Mouse (Mus musculus): ENCODE measurements around the gene Strc. TPM values are rescaled to one million over a fixed set of nuclear protein-coding genes. Genes with fewer than 3 reads are reported as not detected.

The Strc gene
- polyA plus RNA-seq, 1 experiment from 2014 or later = not detected

DNA sequence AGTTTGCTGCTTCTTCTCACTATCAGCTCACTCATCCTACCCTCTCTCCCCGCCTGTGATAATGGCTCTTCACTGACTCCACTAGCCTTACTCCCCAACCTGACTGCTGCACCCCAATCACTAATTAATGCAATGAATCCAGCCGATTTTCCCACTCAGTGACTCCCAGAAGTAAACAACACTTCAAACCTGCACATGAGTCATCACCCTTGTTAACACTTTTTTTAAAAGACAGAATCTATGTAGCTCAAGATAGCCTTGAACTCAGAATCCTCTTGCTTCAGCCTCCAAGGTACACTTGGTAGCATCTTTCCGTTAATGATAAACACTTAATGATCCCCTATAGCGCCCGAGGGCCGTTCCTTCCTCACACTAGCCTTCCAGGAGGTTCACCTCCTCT, 32.6 kb downstream of the Strc start:
- peak overlapping the region; percentile 82 for H3K9ac ChIP-seq (replicated peaks; ENCODE audit: low read length)
- ATAC-seq (replicated peaks; ENCODE audit: insufficient number of reproducible peaks, low FRiP score, low TSS enrichment, low read depth) (no peak), DNase-seq (ENCODE audit: low spot score) (peak; percentile 3)
- 7% methylated on average over 6 of the region's 6 CpGs for WGBS
- H3K27me3 ChIP-seq (ENCODE audit: control insufficient read depth, insufficient read depth, low read length) = no peaks in the 10 kb centered on the region
- peak overlapping the region; percentile 76 for H3K4me2 ChIP-seq (ENCODE audit: low read depth, low read length)
- peak overlapping the region; percentile 68 for H3K4me3 ChIP-seq (ENCODE audit: low read depth, low read length)
- H3K4me1 ChIP-seq (ENCODE audit: control insufficient read depth, insufficient read depth, low read length) = peaks cover 5% of the 10 kb centered on the region
- H3K36me3 ChIP-seq (replicated peaks; ENCODE audit: control insufficient read depth, insufficient read depth, low read depth, low read length) = no peaks in the 10 kb centered on the region
- H3K27ac ChIP-seq (replicated peaks; ENCODE audit: low read depth, low read length) = no peak overlapping the region
- H3K9me3 ChIP-seq (replicated peaks; ENCODE audit: control insufficient read depth, low read length) = no peaks in the 10 kb centered on the region

GRCm38 (mm10) chr2:121353156-121353555, 33.8 kb downstream of the Strc start:
- H3K4me3 ChIP-seq (ENCODE audit: low read depth, low read length) = no peak overlapping the region

GRCm38 (mm10) chr2:121339057-121339456, 47.9 kb downstream of the Strc start:
- Histone ChIP-seq H3K27me3 (ENCODE audit: control insufficient read depth, insufficient read depth, low read length) (no peaks in the 10 kb centered on the region), H3K9ac (replicated peaks; ENCODE audit: low read length) (no peak overlapping the region), H3K4me3 (ENCODE audit: low read depth, low read length) (no peak overlapping the region), H3K9me3 (replicated peaks; ENCODE audit: control insufficient read depth, low read length) (no peaks in the 10 kb centered on the region), H3K27ac (replicated peaks; ENCODE audit: low read depth, low read length) (no peak overlapping the region), H3K4me1 (ENCODE audit: control insufficient read depth, insufficient read depth, low read length) (no peaks in the 10 kb centered on the region), H3K36me3 (replicated peaks; ENCODE audit: control insufficient read depth, insufficient read depth, low read depth, low read length) (no peaks in the 10 kb centered on the region), H3K4me2 (ENCODE audit: low read depth, low read length) (no peak overlapping the region)
- ATAC-seq (replicated peaks; ENCODE audit: insufficient number of reproducible peaks, low FRiP score, low TSS enrichment, low read depth) = no peak
- DNase-seq (ENCODE audit: low spot score) = no peak

More at GRCm38 (mm10) chr2:121353156-121353555, 33.8 kb downstream of the Strc start:
- Histone ChIP-seq H3K9me3 (replicated peaks; ENCODE audit: control insufficient read depth, low read length) (no peaks in the 10 kb centered on the region), H3K36me3 (replicated peaks; ENCODE audit: control insufficient read depth, insufficient read depth, low read depth, low read length) (no peaks in the 10 kb centered on the region), H3K9ac (replicated peaks; ENCODE audit: low read length) (no peak overlapping the region), H3K27me3 (ENCODE audit: control insufficient read depth, insufficient read depth, low read length) (no peaks in the 10 kb centered on the region), H3K4me2 (ENCODE audit: low read depth, low read length) (no peak overlapping the region), H3K27ac (replicated peaks; ENCODE audit: low read depth, low read length) (no peak overlapping the region), H3K4me1 (ENCODE audit: control insufficient read depth, insufficient read depth, low read length) (no peaks in the 10 kb centered on the region; the same call in 1 of the 2 replicates)
- ATAC-seq (replicated peaks; ENCODE audit: insufficient number of reproducible peaks, low FRiP score, low TSS enrichment, low read depth) (no peak), DNase-seq (ENCODE audit: low spot score) (no peak)
- 73% methylated on average over 8 of the region's 8 CpGs for WGBS

DNA sequence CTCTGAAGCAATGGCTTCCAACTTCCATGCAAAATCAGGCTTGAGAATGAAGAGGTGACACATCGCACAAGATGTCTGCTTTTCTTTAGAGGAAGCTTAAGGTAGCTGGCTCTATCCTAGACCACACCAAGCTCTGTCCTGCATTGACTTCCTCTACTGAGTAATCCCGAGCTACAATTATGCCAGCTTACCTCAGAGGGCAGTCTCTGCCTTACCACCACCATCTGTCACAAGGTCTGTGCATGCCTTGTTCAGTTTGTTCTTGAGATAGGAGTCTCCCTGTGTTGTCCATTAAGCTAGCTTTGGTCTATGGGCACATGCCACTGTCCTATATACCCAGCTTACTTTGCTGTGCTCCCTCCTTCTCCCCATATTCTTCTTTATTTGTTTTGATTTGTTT, 57.5 kb downstream of the Strc start:
- Histone ChIP-seq H3K36me3 (replicated peaks; ENCODE audit: control insufficient read depth, insufficient read depth, low read depth, low read length) (no peaks in the 10 kb centered on the region), H3K27me3 (ENCODE audit: control insufficient read depth, insufficient read depth, low read length) (no peaks in the 10 kb centered on the region), H3K4me2 (ENCODE audit: low read depth, low read length) (no peak overlapping the region), H3K9ac (replicated peaks; ENCODE audit: low read length) (no peak overlapping the region), H3K9me3 (replicated peaks; ENCODE audit: control insufficient read depth, low read length) (no peaks in the 10 kb centered on the region), H3K4me1 (ENCODE audit: control insufficient read depth, insufficient read depth, low read length) (no peaks in the 10 kb centered on the region), H3K27ac (replicated peaks; ENCODE audit: low read depth, low read length) (no peak overlapping the region), H3K4me3 (ENCODE audit: low read depth, low read length) (no peak overlapping the region)
- ATAC-seq (replicated peaks; ENCODE audit: insufficient number of reproducible peaks, low FRiP score, low TSS enrichment, low read depth) (no peak), DNase-seq (ENCODE audit: low spot score) (no peak)
- WGBS = 91% methylated on average over 2 of the region's 2 CpGs

- Histone ChIP-seq H3K27ac (replicated peaks; ENCODE audit: low read depth, low read length) (no peak overlapping the region), H3K4me2 (ENCODE audit: low read depth, low read length) (no peak overlapping the region), H3K27me3 (ENCODE audit: control insufficient read depth, insufficient read depth, low read length) (no peaks in the 10 kb centered on the region), H3K4me1 (ENCODE audit: control insufficient read depth, insufficient read depth, low read length) (no peaks in the 10 kb centered on the region), H3K36me3 (replicated peaks; ENCODE audit: control insufficient read depth, insufficient read depth, low read depth, low read length) (no peaks in the 10 kb centered on the region), H3K4me3 (ENCODE audit: low read depth, low read length) (no peak overlapping the region), H3K9ac (replicated peaks; ENCODE audit: low read length) (no peak overlapping the region), H3K9me3 (replicated peaks; ENCODE audit: control insufficient read depth, low read length) (no peaks in the 10 kb centered on the region)
- ATAC-seq (replicated peaks; ENCODE audit: insufficient number of reproducible peaks, low FRiP score, low TSS enrichment, low read depth) (no peak), DNase-seq (ENCODE audit: low spot score) (no peak)
- WGBS = 84% methylated on average over 10 of the region's 10 CpGs
These were observed 63.1 kb downstream of the Strc start for GRCm38 (mm10) chr2:121323693-121324470.

- no peaks in the 10 kb centered on the region for H3K4me1 ChIP-seq (ENCODE audit: control insufficient read depth, insufficient read depth, low read length)
- no peaks in the 10 kb centered on the region for H3K9me3 ChIP-seq (replicated peaks; ENCODE audit: control insufficient read depth, low read length)
- H3K27ac ChIP-seq (replicated peaks; ENCODE audit: low read depth, low read length) = no peak overlapping the region
- H3K4me2 ChIP-seq (ENCODE audit: low read depth, low read length) = no peak overlapping the region
- H3K27me3 ChIP-seq (ENCODE audit: control insufficient read depth, insufficient read depth, low read length) = no peaks in the 10 kb centered on the region
- 92% methylated on average over 10 of the region's 10 CpGs for WGBS
- DNase-seq (ENCODE audit: low spot score) (no peak), ATAC-seq (replicated peaks; ENCODE audit: insufficient number of reproducible peaks, low FRiP score, low TSS enrichment, low read depth) (no peak)
- no peaks in the 10 kb centered on the region for H3K36me3 ChIP-seq (replicated peaks; ENCODE audit: control insufficient read depth, insufficient read depth, low read depth, low read length)
- H3K4me3 ChIP-seq (ENCODE audit: low read depth, low read length) = no peak overlapping the region
- no peak overlapping the region for H3K9ac ChIP-seq (replicated peaks; ENCODE audit: low read length)
These were observed 63.9 kb downstream of the Strc start for GRCm38 (mm10) chr2:121323041-121323440.

DNA sequence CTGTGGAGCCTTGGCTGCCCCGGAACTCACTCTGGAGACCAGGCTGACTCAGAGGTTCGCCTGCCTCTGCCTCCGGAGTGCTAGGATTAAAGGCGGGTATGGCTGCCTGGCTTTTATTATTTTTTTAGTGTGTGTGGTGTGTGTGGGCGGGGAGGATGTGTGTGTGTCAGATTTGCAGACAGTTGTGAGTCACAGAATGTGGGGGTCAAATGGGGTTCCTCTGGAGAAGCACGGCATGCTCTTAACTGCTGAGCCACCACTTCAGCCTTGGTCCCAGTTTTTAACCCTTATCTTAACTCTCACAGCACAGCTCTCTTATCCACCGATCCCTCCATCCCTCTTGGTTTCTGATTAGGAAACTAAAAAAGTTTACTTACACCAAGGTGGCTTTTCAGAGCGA, 70.7 kb downstream of the Strc start:
- 77% methylated on average over 8 of the region's 8 CpGs for WGBS
- H3K4me3 ChIP-seq (ENCODE audit: low read depth, low read length) = no peak overlapping the region
- H3K9me3 ChIP-seq (replicated peaks; ENCODE audit: control insufficient read depth, low read length) = no peaks in the 10 kb centered on the region
- ATAC-seq (replicated peaks; ENCODE audit: insufficient number of reproducible peaks, low FRiP score, low TSS enrichment, low read depth) (no peak), DNase-seq (ENCODE audit: low spot score) (no peak)
- H3K4me1 ChIP-seq (ENCODE audit: control insufficient read depth, insufficient read depth, low read length) = no peaks in the 10 kb centered on the region
- no peak overlapping the region for H3K9ac ChIP-seq (replicated peaks; ENCODE audit: low read length)
- no peak overlapping the region for H3K4me2 ChIP-seq (ENCODE audit: low read depth, low read length)
- H3K27me3 ChIP-seq (ENCODE audit: control insufficient read depth, insufficient read depth, low read length) = no peaks in the 10 kb centered on the region
- no peak overlapping the region for H3K27ac ChIP-seq (replicated peaks; ENCODE audit: low read depth, low read length)
- H3K36me3 ChIP-seq (replicated peaks; ENCODE audit: control insufficient read depth, insufficient read depth, low read depth, low read length) = no peaks in the 10 kb centered on the region
